ENCODE assay signal across 8 mouse cellular contexts in genomic region chr2:33402236-33402635, GRCm38 (mm10). TPM values are rescaled to one million over a fixed set of nuclear protein-coding genes. Genes with fewer than 3 reads are reported as not detected.
A peak's percentile ranks its signal among the peaks of the same experiment; 100 is the strongest.
DNase-seq lines count a peak whose midpoint lies in the region; ATAC-seq and TF ChIP-seq lines count a peak whose summit lies in the region.

No protein-coding gene starts in this region.

- intact Hi-C loops in heart, postnatal 36 days (cut with DNase I) = loop anchor here (2.0 to 10.0 kb wide), 2 partner anchors 247 to 407 kb away; no protein-coding TSS in a partner anchor
- intact Hi-C loops in left cerebral cortex, postnatal 10 days (cut with DNase I) = loop anchor here (5.0 kb wide), 1 partner anchor 250 kb away; no protein-coding TSS in a partner anchor

- H3K27me3 ChIP-seq in heart, embryonic 11.5 days (ENCODE audit: control insufficient read depth, insufficient read depth, low read length) = no peaks in the 10 kb centered on the region
- H3K27me3 ChIP-seq in midbrain, embryonic 13.5 days = no peaks in the 10 kb centered on the region
- no peaks in the 10 kb centered on the region for H3K27me3 ChIP-seq in testis, adult 2 months (ENCODE audit: control insufficient read depth, insufficient read depth, low read length)

- no peak overlapping the region for H3K4me2 ChIP-seq in heart, embryonic 11.5 days
- H3K4me2 ChIP-seq in midbrain, embryonic 13.5 days (replicated peaks) = no peak overlapping the region

- no peak for TF ChIP-seq POLR2A in testis, adult 2 months (IDR thresholded peaks at IDR 0.05; ENCODE audit: control insufficient read depth, low read depth, low read length)

- no peaks in the 10 kb centered on the region for H3K36me3 ChIP-seq in heart, embryonic 11.5 days (ENCODE audit: control insufficient read depth, insufficient read depth, low read length)
- H3K36me3 ChIP-seq in midbrain, embryonic 13.5 days = no peaks in the 10 kb centered on the region
- no peaks in the 10 kb centered on the region for H3K36me3 ChIP-seq in testis, adult 2 months (ENCODE audit: control insufficient read depth, insufficient read depth, low read length)

- TF ChIP-seq CTCF in testis, adult 2 months (IDR thresholded peaks at IDR 0.05; ENCODE audit: control insufficient read depth, insufficient read depth, insufficient replicate concordance, low read depth, low read length) = peak; percentile 53; the same call in 1 of the 2 replicates

- WGBS in heart, embryonic 11.5 days (ENCODE audit: insufficient replicate concordance) = 33% methylated on average over 7 of the region's 7 CpGs
- WGBS in midbrain, embryonic 13.5 days = 38% methylated on average over 7 of the region's 7 CpGs

- DNase-seq in heart, adult 18-20 months = peak; percentile 46 to 79
- peak; percentile 44 for DNase-seq in adrenal gland, adult 2 months
- peak; percentile 58 for DNase-seq in embryo, embryonic 9.5 days (ENCODE audit: extremely low spot score)
- peak; percentile 58 to 63 for DNase-seq in heart, postnatal 36 days
- peak; percentile 72 to 82 for DNase-seq in left cerebral cortex, postnatal 10 days (ENCODE audit: extremely low spot score in 1 of 2, low spot score in 2 of 2)

- no peak overlapping the region for H3K27ac ChIP-seq in heart, embryonic 11.5 days (ENCODE audit: low read depth, low read length)
- no peak overlapping the region for H3K27ac ChIP-seq in midbrain, embryonic 13.5 days
- H3K27ac ChIP-seq in testis, adult 2 months (ENCODE audit: control insufficient read depth, insufficient read depth, low read depth, low read length) = no peak overlapping the region

- peaks cover 10% of the 10 kb centered on the region; the same call in 1 of the 2 replicates for H3K4me1 ChIP-seq in heart, embryonic 11.5 days (ENCODE audit: control insufficient read depth, insufficient read depth, low read length)
- peaks cover 3% of the 10 kb centered on the region; the same call in 1 of the 2 replicates for H3K4me1 ChIP-seq in midbrain, embryonic 13.5 days (replicated peaks)
- H3K4me1 ChIP-seq in testis, adult 2 months (ENCODE audit: control insufficient read depth, insufficient read depth, low read length) = no peaks in the 10 kb centered on the region; the same call in 1 of the 2 replicates

- no peak overlapping the region for H3K4me3 ChIP-seq in heart, embryonic 11.5 days (ENCODE audit: low read depth, low read length)
- H3K4me3 ChIP-seq in midbrain, embryonic 13.5 days (replicated peaks) = no peak overlapping the region
- no peak overlapping the region for H3K4me3 ChIP-seq in testis, adult 2 months (ENCODE audit: control insufficient read depth, low read depth, low read length)

- no peaks in the 10 kb centered on the region for H3K9me3 ChIP-seq in heart, embryonic 11.5 days (replicated peaks; ENCODE audit: control insufficient read depth, low read length)
- no peaks in the 10 kb centered on the region for H3K9me3 ChIP-seq in midbrain, embryonic 13.5 days

- no peak for ATAC-seq in heart, embryonic 11.5 days (replicated peaks; ENCODE audit: insufficient number of reproducible peaks, low FRiP score, low TSS enrichment)
- ATAC-seq in midbrain, embryonic 13.5 days = peak; percentile 50; the same call in 1 of the 2 replicates

- H3K9ac ChIP-seq in heart, embryonic 11.5 days (ENCODE audit: low read depth, low read length) = no peak overlapping the region; the same call in 1 of the 2 replicates
- H3K9ac ChIP-seq in midbrain, embryonic 13.5 days (replicated peaks) = no peak overlapping the region

RNA-seq across cellular contexts. Expression of gene Zbtb34, which starts 28.9 kb away (rescaled TPM):
- total RNA-seq in heart, adult 18-20 months (2021) = 1 to 10 TPM; 4.7 to 8.0 TPM
- 4.2 and 6.4 TPM in 2 replicates for polyA plus RNA-seq in heart, embryonic 11.5 days (2014; fragmentation: Nextera tagmentation; extraction: Ambion mirVana)
- total RNA-seq in adrenal gland, adult 2 months (2021) = 1 to 10 TPM; 6.4 to 7.1 TPM
- 2.4 and 3.8 TPM in 2 replicates for polyA plus RNA-seq in adrenal gland, adult 2 months (2012; rRNA removed)
- total RNA-seq in heart, postnatal 36 days (2021) = 1 to 10 TPM; 7.4 to 7.7 TPM
- total RNA-seq in left cerebral cortex, postnatal 10 days (2021) = 10 to 100 TPM; 41.6 to 43.2 TPM
- 6.9 and 7.3 TPM in 2 replicates for polyA plus RNA-seq in midbrain, embryonic 13.5 days (2015; fragmentation: Nextera tagmentation; extraction: Ambion mirVana)
- 10.5 and 10.9 TPM in 2 replicates for polyA plus RNA-seq in testis, adult 2 months (2012; rRNA removed)

RNA-seq across cellular contexts. Expression of gene Ralgps1, which starts 30.9 kb away (rescaled TPM):
- total RNA-seq in heart, adult 18-20 months (2021) = 1 to 10 TPM; 6.6 to 7.3 TPM
- polyA plus RNA-seq in heart, embryonic 11.5 days (2014; fragmentation: Nextera tagmentation; extraction: Ambion mirVana) = 6.5 and 6.6 TPM in 2 replicates
- 1 to 10 TPM; 4.2 to 5.1 TPM for total RNA-seq in adrenal gland, adult 2 months (2021)
- polyA plus RNA-seq in adrenal gland, adult 2 months (2012; rRNA removed) = 2.8 and 3.8 TPM in 2 replicates
- total RNA-seq in heart, postnatal 36 days (2021) = 1 to 10 TPM; 4.8 to 5.6 TPM
- total RNA-seq in left cerebral cortex, postnatal 10 days (2021) = 10 to 100 TPM; 71.1 to 72.5 TPM
- 36.5 and 37.0 TPM in 2 replicates for polyA plus RNA-seq in midbrain, embryonic 13.5 days (2015; fragmentation: Nextera tagmentation; extraction: Ambion mirVana)
- polyA plus RNA-seq in testis, adult 2 months (2012; rRNA removed) = 33.0 and 35.6 TPM in 2 replicates

Comparison
In these comparisons a context has a peak if more than half of its experiments do, and no peak if none do; other contexts are left out.
1. RNA of gene Zbtb34, which starts 28.9 kb away (total RNA-seq): 41.6 to 43.2 TPM in left cerebral cortex, postnatal 10 days; 4.7 to 8.0 TPM in heart, adult 18-20 months, 7.4 to 7.7 TPM in heart, postnatal 36 days and 6.4 to 7.1 TPM in adrenal gland, adult 2 months; every median in the first group is over 4 times any median in the second.
2. RNA of gene Ralgps1, which starts 30.9 kb away (total RNA-seq): 71.1 to 72.5 TPM in left cerebral cortex, postnatal 10 days; 6.6 to 7.3 TPM in heart, adult 18-20 months, 4.8 to 5.6 TPM in heart, postnatal 36 days and 4.2 to 5.1 TPM in adrenal gland, adult 2 months; every median in the first group is over 4 times any median in the second.
3. Peak in every context shown above with its lines, with median percentiles within 50 percentile points of each other: DNase-seq.